ENCODE assay signal across 17 mouse cellular contexts in genomic region chr1:166346906-166347305, GRCm38 (mm10).
"Had no signal": no experiment of that assay in that cellular context is flagged by ENCODE, and none has a peak within 500 bp of the region (broad histone marks: within the 10 kb centered on the region; RNA-seq: fewer than 3 reads in every experiment).

No protein-coding gene starts in this region.

- H3K27me3 ChIP-seq: lung, embryonic 15.5 days; midbrain, embryonic 15.5 days; stomach, embryonic 15.5 days had no signal

- H3K4me3 ChIP-seq: lung, embryonic 15.5 days; megakaryocyte, embryonic 14.5 days; midbrain, embryonic 13.5 days; midbrain, embryonic 15.5 days; neural tube, embryonic 12.5 days; stomach, embryonic 15.5 days had no signal

- H3K36me3 ChIP-seq: lung, embryonic 15.5 days; midbrain, embryonic 13.5 days; midbrain, embryonic 15.5 days; neural tube, embryonic 12.5 days; stomach, embryonic 15.5 days had no signal

- DNase-seq: lung, adult 2 months; lung, postnatal 14 days; lung, postnatal 36 days; right cerebral cortex, postnatal 14 days; thymus, adult 2 months; thymus, postnatal 25 days; thymus, postnatal 4 days had no signal

- H3K4me1 ChIP-seq: lung, embryonic 15.5 days; megakaryocyte, embryonic 14.5 days; stomach, embryonic 15.5 days had no signal

- ATAC-seq: lung, postnatal 0 days; midbrain, embryonic 13.5 days; midbrain, embryonic 15.5 days had no signal

- H3K9me3 ChIP-seq: lung, embryonic 15.5 days; midbrain, embryonic 13.5 days; midbrain, embryonic 15.5 days; neural tube, embryonic 12.5 days; stomach, embryonic 15.5 days had no signal

- H3K27ac ChIP-seq: lung, embryonic 15.5 days; macrophage; midbrain, embryonic 13.5 days; midbrain, embryonic 15.5 days; neural tube, embryonic 12.5 days; stomach, embryonic 15.5 days; stomach, postnatal 0 days had no signal

- H3K4me2 ChIP-seq: lung, embryonic 15.5 days; midbrain, embryonic 11.5 days; midbrain, embryonic 13.5 days; midbrain, embryonic 15.5 days; neural tube, embryonic 12.5 days; stomach, embryonic 15.5 days had no signal

- H3K9ac ChIP-seq: lung, embryonic 15.5 days; midbrain, embryonic 13.5 days; midbrain, embryonic 15.5 days; neural tube, embryonic 12.5 days; stomach, embryonic 15.5 days had no signal
